Mouse (Mus musculus): Measurements from ENCODE around the gene Trp53bp1.

GRCm38 (mm10) chr2:121296754-121297231 lies 25.6 kb upstream of the Trp53bp1 start:
- no peak for TF ChIP-seq CTCF (IDR thresholded peaks at IDR 0.05; ENCODE audit: control insufficient read depth, insufficient read depth, insufficient read length)
- no peak for TF ChIP-seq MAX (IDR thresholded peaks at IDR 0.05)
- TF ChIP-seq CEBPB (IDR thresholded peaks at IDR 0.05; ENCODE audit: low read depth): no peak
- TF ChIP-seq MYOD1 (IDR thresholded peaks at IDR 0.05; ENCODE audit: control insufficient read depth, insufficient read length, low read depth): no peak
- TF ChIP-seq USF1 (IDR thresholded peaks at IDR 0.05; ENCODE audit: low read depth): no peak
- TF ChIP-seq MYOG (IDR thresholded peaks at IDR 0.05; ENCODE audit: control insufficient read depth, extremely low read depth, insufficient read length): no peak
- TF ChIP-seq FOSL1 (IDR thresholded peaks at IDR 0.05; ENCODE audit: insufficient read depth, low read length, poor library complexity, severe bottlenecking): no peak

Data from C2C12 (cell line).